Mouse (Mus musculus) kidney, adult 2 months (tissue): ENCODE data around the gene Klhl9. TPM values are rescaled to one million over a fixed set of nuclear protein-coding genes. Genes with fewer than 3 reads are reported as not detected.
A peak's percentile ranks its signal among the peaks of the same experiment; 100 is the strongest.
"Not testable (repeated sequence)": the region's sequence is repeated elsewhere in the genome, so short reads cannot be mapped to it uniquely, and the experiment has no call there.

Source experiments
- DNase-seq: peaks from one replicate; pipeline ENCODE4 v3.0.0; 2021
- H3K27ac ChIP-seq: fragments of 200-500 bp; 2 replicates; pipeline ENCODE4 v1.5.1; 2012; ENCODE audit warnings: low read depth, low read length, control low read depth, inconsistent platforms; ENCODE audit not compliant: insufficient read depth
- H3K27me3 ChIP-seq: fragments of 200-500 bp; replicated peaks from 2 replicates; pipeline ENCODE4 v1.6.1; 2012; ENCODE audit warnings: mild to moderate bottlenecking, moderate library complexity, low read length, inconsistent platforms; ENCODE audit not compliant: control insufficient read depth, insufficient read depth
- H3K36me3 ChIP-seq: fragments of 200-500 bp; 2 replicates; pipeline ENCODE4 v1.6.1; 2012; ENCODE audit warnings: mild to moderate bottlenecking, moderate library complexity, low read length, inconsistent platforms; ENCODE audit not compliant: control insufficient read depth, insufficient read depth
- H3K4me1 ChIP-seq: fragments of 200-500 bp; 2 replicates; pipeline ENCODE4 v1.6.1; 2011; ENCODE audit warnings: low read length; ENCODE audit not compliant: control insufficient read depth, insufficient read depth
- H3K4me3 ChIP-seq: fragments of 200-500 bp; 2 replicates; pipeline ENCODE4 v1.5.1; 2011; ENCODE audit warnings: mild to moderate bottlenecking, low read depth, low read length, control low read depth; ENCODE audit not compliant: insufficient read depth
- CTCF ChIP-seq: fragments of 200-500 bp; conservative IDR thresholded peaks from 2 replicates; pipeline ENCODE4 v1.5.1; 2011; ENCODE audit warnings: low read depth, mild to moderate bottlenecking, control low read depth, low read length, moderate library complexity, mixed read lengths; ENCODE audit not compliant: insufficient read depth, insufficient read length
- POLR2A ChIP-seq: fragments of 200-500 bp; IDR thresholded peaks from one replicate; pipeline ENCODE4 v1.6.1; 2011; ENCODE audit warnings: low read depth, low read length, control low read depth
- WGBS: fragments of 180-500 bp; shearing (Covaris S2); methylation state at CpG from one replicate; pipeline ENCODE4 v1.1.7; 2018; 5-methylcytosine and 5-hydroxymethylcytosine counted together
- polyA plus RNA-seq: library from polyadenylated mRNA; depleted of rRNA; stranded (reverse); fragments of >200 nt; gene quantifications from 2 replicates; pipeline ENCODE4 v1.2.3, GENCODE M21; 2012; rRNA removed

Gene Klhl9
- 18.1 and 19.2 TPM in 2 replicates for polyA plus RNA-seq

DNA sequence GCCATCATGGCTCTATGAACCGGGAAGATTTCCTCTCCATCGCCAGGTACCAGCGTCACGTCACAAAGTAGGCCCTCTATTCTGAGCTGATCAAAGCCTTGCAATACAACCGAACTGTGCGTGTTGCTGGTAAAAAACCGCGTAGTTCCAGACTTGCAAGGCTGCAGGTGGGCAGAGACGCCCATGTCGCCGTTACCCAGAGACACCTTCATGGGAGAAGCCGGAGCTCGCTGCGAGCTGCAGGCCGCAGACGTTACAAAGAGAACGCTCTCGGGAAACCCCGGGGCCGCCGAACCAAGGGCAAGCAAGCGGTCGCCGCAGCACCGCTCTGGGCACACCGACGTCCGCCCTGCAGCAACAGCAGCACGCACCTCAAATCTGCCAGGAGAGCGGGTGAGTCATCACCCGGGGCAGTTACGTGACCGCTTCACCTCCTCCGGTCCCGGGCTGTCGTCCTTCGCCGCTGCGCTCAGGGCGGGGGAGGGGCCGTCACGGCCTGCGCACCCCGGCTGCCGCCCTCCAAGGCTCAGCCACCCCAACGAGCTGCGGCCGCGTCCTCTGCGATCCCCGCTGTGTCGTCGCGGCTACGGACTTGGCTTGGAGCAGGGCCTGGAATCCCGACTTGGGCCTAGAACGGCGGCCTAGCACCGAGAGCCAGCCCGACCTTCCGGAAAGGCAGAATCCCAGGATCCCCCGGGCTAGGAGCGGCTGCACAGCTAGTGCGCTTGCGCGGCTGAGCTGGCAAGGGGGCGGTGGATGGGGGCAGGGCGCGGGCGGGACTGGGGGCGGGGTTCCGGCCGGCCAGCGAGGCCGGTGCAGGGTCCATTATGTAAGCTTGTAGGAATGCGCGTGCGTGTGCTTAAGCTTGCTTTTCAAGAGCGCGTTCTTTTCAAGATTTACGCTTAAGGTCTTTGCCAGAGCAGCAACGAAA lies at the start of gene Klhl9, which contains the start of gene Gm26566:
Klhl9 (minus strand) TSS at position 675 of the 931 bp plus-strand sequence.
Gm26566 (plus strand) TSS at position 15 of the 931 bp plus-strand sequence.
- Histone ChIP-seq H3K36me3 (peaks cover 3% of the 10 kb centered on the region), H3K4me1 (peaks cover 3% of the 10 kb centered on the region; the same call in 1 of the 2 replicates), H3K27ac (peak within 1 kb of the TSS; percentile 99), H3K27me3 (no peaks in the 10 kb centered on the region), H3K4me3 (peak within 1 kb of the TSS; percentile 91)
- TF ChIP-seq CTCF (no peak), POLR2A (peak; percentile 83)
- peak; percentile 95 for DNase-seq
- WGBS, result under 1% methylated on average over 82 of the region's 82 CpGs

- WGBS, result 2% methylated on average over 42 of the region's 42 CpGs
- peak; percentile 88 for DNase-seq
- H3K4me3 ChIP-seq, result peak overlapping the region; percentile 28; the same call in 1 of the 2 replicates
- H3K27ac ChIP-seq, H3K4me1 ChIP-seq, H3K36me3 ChIP-seq, H3K27me3 ChIP-seq: not testable (repeated sequence)
- TF ChIP-seq CTCF, result 0 out of 2 replicates have a peak, but pooled peaks have one; percentile 38
Measured at GRCm38 (mm10) chr4:88763384-88764018, 41.2 kb upstream of the Klhl9 start.

DNA sequence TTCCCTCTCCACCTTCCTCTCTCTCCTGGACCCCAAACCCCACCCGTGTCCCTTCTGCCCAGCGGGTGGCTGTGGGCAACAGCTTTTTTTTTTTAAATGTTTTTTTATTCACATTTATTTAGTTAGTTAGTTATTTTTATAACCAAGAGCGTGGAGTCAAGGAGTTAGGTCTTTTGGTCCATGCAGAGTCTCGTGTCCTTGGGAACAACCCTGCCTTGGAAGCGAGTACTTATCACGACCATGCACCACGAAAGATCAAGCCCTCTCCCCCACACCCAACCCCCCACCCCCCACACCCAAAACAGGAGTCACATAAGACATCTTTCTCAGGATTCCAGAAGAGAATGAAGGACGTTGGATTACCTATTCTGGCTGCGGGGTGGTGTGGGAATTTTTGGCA lies 40.1 kb upstream of the Klhl9 start:
- H3K27ac ChIP-seq, H3K27me3 ChIP-seq, H3K36me3 ChIP-seq, H3K4me1 ChIP-seq, H3K4me3 ChIP-seq: not testable (repeated sequence)
- WGBS, result 52% methylated on average over 9 of the region's 9 CpGs
- DNase-seq, result peak; percentile 19

GRCm38 (mm10) chr4:88761776-88762175 lies 39.5 kb upstream of the Klhl9 start:
- not testable (repeated sequence) for H3K4me3 ChIP-seq, H3K27me3 ChIP-seq, H3K4me1 ChIP-seq, H3K27ac ChIP-seq, H3K36me3 ChIP-seq
- WGBS, result 62% methylated on average over 6 of the region's 8 CpGs
- DNase-seq, result peak; percentile 60

- peak overlapping the region; percentile 48; the same call in 1 of the 2 replicates for H3K4me3 ChIP-seq
- not testable (repeated sequence) for H3K36me3 ChIP-seq, H3K27me3 ChIP-seq, H3K4me1 ChIP-seq
- DNase-seq, result peak; percentile 90
- H3K27ac ChIP-seq, result peak overlapping the region; percentile 81; the same call in 1 of the 2 replicates
- TF ChIP-seq CTCF (peak; percentile 38; the same call in 1 of the 2 replicates), POLR2A (peak; percentile 52)
- WGBS, result under 1% methylated on average over 24 of the region's 28 CpGs
Measured at GRCm38 (mm10) chr4:88760431-88760830, 38.2 kb upstream of the Klhl9 start.

GRCm38 (mm10) chr4:88759610-88760268 lies 37.5 kb upstream of the Klhl9 start, which contains the start of gene Gm13283:
Gene Gm13283, plus strand, starts transcription at chr4:88760119.
- 15% methylated on average over 10 of the region's 14 CpGs for WGBS
- DNase-seq, result peak; percentile 49
- H3K27me3 ChIP-seq, H3K4me1 ChIP-seq, H3K36me3 ChIP-seq: not testable (repeated sequence)
- H3K27ac ChIP-seq, result peak within 1 kb of the TSS; percentile 81; the same call in 1 of the 2 replicates
- peak within 1 kb of the TSS; percentile 48; the same call in 1 of the 2 replicates for H3K4me3 ChIP-seq

GRCm38 (mm10) chr4:88758751-88759150 lies 36.5 kb upstream of the Klhl9 start:
- H3K4me3 ChIP-seq, DNase-seq, H3K27me3 ChIP-seq, H3K4me1 ChIP-seq, H3K36me3 ChIP-seq, H3K27ac ChIP-seq: not testable (repeated sequence)
- 92% methylated on average over 9 of the region's 9 CpGs for WGBS
